Mouse (Mus musculus) small intestine, adult 2 months (tissue): ENCODE measurements around the gene Tctn1.

Experiments
- CTCF ChIP-seq: fragments of 200-500 bp; IDR thresholded peaks from 2 replicates; pipeline ENCODE4 v1.5.1; 2012; ENCODE audit warnings: low read depth, mild to moderate bottlenecking, control low read depth, inconsistent platforms, low read length, moderate library complexity, mixed read lengths; ENCODE audit not compliant: insufficient replicate concordance, insufficient read length; ENCODE audit errors: extremely low read depth
- POLR2A ChIP-seq: fragments of 200-500 bp; IDR thresholded peaks from 2 replicates; pipeline ENCODE4 v1.6.1; 2012; ENCODE audit warnings: low read depth, mild to moderate bottlenecking, control low read depth, inconsistent platforms, low read length, moderate library complexity

DNA sequence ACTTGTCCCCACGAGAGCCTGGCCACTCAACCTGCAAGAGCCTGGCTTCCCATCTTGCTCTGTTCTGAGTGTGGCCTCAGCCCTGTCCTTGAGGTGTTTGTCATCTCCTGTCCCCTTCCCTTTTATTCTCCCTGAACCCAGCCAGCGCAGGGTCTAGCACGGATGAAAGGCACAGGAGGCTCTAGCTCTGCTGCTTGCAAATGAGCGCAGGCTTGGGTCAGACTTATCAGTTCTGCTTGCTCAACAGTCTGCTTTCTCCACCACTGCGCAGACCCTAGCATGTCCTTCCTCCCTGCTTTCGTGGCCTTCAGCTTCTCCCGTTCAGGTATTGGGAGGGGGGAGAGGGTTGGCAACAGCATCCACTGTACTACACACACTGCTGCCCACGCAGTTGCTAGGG lies 52.1 kb downstream of the Tctn1 start:
- TF ChIP-seq CTCF: no peak
- TF ChIP-seq POLR2A: no peak
